Mouse (Mus musculus): Measurements from ENCODE around the gene Cdk16.
"Not testable (repeated sequence)": the region's sequence is repeated elsewhere in the genome, so short reads cannot be mapped to it uniquely, and the experiment has no call there.

The Cdk16 gene

GRCm38 (mm10) chrX:20687519-20688067 lies at the start of gene Cdk16:
Cdk16 (plus strand) TSS chrX:20687954.
- DNase-seq (ENCODE audit: low read depth, low spot score) = peak; percentile 95

GRCm38 (mm10) chrX:20638141-20638540 lies 49.6 kb upstream of the Cdk16 start:
- DNase-seq (ENCODE audit: low read depth, low spot score) = no peak

- no peak for DNase-seq (ENCODE audit: low read depth, low spot score)
These were observed 43.0 kb upstream of the Cdk16 start for GRCm38 (mm10) chrX:20644780-20645179.

GRCm38 (mm10) chrX:20657593-20657992 lies 30.2 kb upstream of the Cdk16 start:
- no peak for DNase-seq (ENCODE audit: low read depth, low spot score)

- peak; percentile 74 for DNase-seq (ENCODE audit: low read depth, low spot score)
These were observed 29.6 kb upstream of the Cdk16 start, which contains the start of gene Uba1 for GRCm38 (mm10) chrX:20658026-20658652. Uba1 (plus strand) TSS chrX:20658326.

- no peak for DNase-seq (ENCODE audit: low read depth, low spot score)
These were observed 28.8 kb upstream of the Cdk16 start for GRCm38 (mm10) chrX:20658891-20659406.

GRCm38 (mm10) chrX:20662317-20662715 lies 25.4 kb upstream of the Cdk16 start:
- DNase-seq (ENCODE audit: low read depth, low spot score) = peak; percentile 39

GRCm38 (mm10) chrX:20662716-20663443 lies 24.9 kb upstream of the Cdk16 start:
- peak; percentile 82 for DNase-seq (ENCODE audit: low read depth, low spot score)

- no peak for DNase-seq (ENCODE audit: low read depth, low spot score)
These were observed 24.3 kb upstream of the Cdk16 start for GRCm38 (mm10) chrX:20663444-20663790.

- peak; percentile 63 for DNase-seq (ENCODE audit: low read depth, low spot score)
These were observed 354 bp downstream of the Cdk16 start for GRCm38 (mm10) chrX:20688068-20688547.

- no peak for DNase-seq (ENCODE audit: low read depth, low spot score)
These were observed 861 bp downstream of the Cdk16 start for GRCm38 (mm10) chrX:20688615-20689014.

GRCm38 (mm10) chrX:20691566-20691965 lies 3.8 kb downstream of the Cdk16 start:
- no peak for DNase-seq (ENCODE audit: low read depth, low spot score)

- DNase-seq (ENCODE audit: low read depth, low spot score) = no peak
These were observed 4.9 kb downstream of the Cdk16 start for GRCm38 (mm10) chrX:20692616-20693015.

- no peak for DNase-seq (ENCODE audit: low read depth, low spot score)
These were observed 8.1 kb downstream of the Cdk16 start for GRCm38 (mm10) chrX:20695842-20696241.

- peak; percentile 33 for DNase-seq (ENCODE audit: low read depth, low spot score)
These were observed 16.1 kb downstream of the Cdk16 start, which contains the start of gene Usp11 for GRCm38 (mm10) chrX:20703741-20704290. Usp11 (plus strand) TSS chrX:20703906.

GRCm38 (mm10) chrX:20704295-20705082 lies 16.7 kb downstream of the Cdk16 start:
- DNase-seq (ENCODE audit: low read depth, low spot score) = peak; percentile 84

GRCm38 (mm10) chrX:20705083-20705402 lies 17.3 kb downstream of the Cdk16 start:
- no peak for DNase-seq (ENCODE audit: low read depth, low spot score)

GRCm38 (mm10) chrX:20728681-20729080 lies 40.9 kb downstream of the Cdk16 start:
- no peak for DNase-seq (ENCODE audit: low read depth, low spot score)

GRCm38 (mm10) chrX:20730048-20730447 lies 42.3 kb downstream of the Cdk16 start:
- not testable (repeated sequence) for DNase-seq (ENCODE audit: low read depth, low spot score)

GRCm38 (mm10) chrX:20736479-20736878 lies 48.7 kb downstream of the Cdk16 start:
- DNase-seq (ENCODE audit: low read depth, low spot score) = peak; percentile 50

- DNase-seq (ENCODE audit: low read depth, low spot score) = no peak
These were observed 61.1 kb downstream of the Cdk16 start for GRCm38 (mm10) chrX:20748829-20749228.

Data from telencephalon, adult 2 months (tissue).